Comparison of ENCODE assay signal across 18 mouse cellular contexts in genomic region chr8:46526098-46526497, GRCm38 (mm10).
"Had no signal": no experiment of that assay in that cellular context is flagged by ENCODE, and none has a peak within 500 bp of the region (broad histone marks: within the 10 kb centered on the region; RNA-seq: fewer than 3 reads in every experiment).

No protein-coding gene starts in this region.

- H3K27me3 ChIP-seq: liver, embryonic 15.5 days; lung, embryonic 15.5 days; megakaryocyte, embryonic 14.5 days; neural tube, embryonic 12.5 days; neural tube, embryonic 15.5 days had no signal

- H3K4me2 ChIP-seq: liver, embryonic 11.5 days; liver, embryonic 15.5 days; lung, embryonic 15.5 days; neural tube, embryonic 12.5 days; neural tube, embryonic 15.5 days had no signal

- H3K9me3 ChIP-seq: liver, embryonic 15.5 days; lung, embryonic 15.5 days; megakaryocyte, embryonic 14.5 days; midbrain, embryonic 10.5 days; neural tube, embryonic 12.5 days; neural tube, embryonic 15.5 days had no signal

- ATAC-seq: intestine, postnatal 0 days had no signal

- H3K27ac ChIP-seq: left cerebral cortex, adult 2 months; liver, embryonic 15.5 days; lung, embryonic 15.5 days; midbrain, embryonic 10.5 days; neural tube, embryonic 12.5 days; neural tube, embryonic 15.5 days; stomach, postnatal 0 days had no signal

- DNase-seq: layer of hippocampus, postnatal 36 days; lung, adult 18-20 months; lung, postnatal 36 days; right cerebral cortex, adult 18-20 months; right cerebral cortex, postnatal 14 days; thymus, adult 2 months; thymus, postnatal 14 days; thymus, postnatal 4 days had no signal

- H3K9ac ChIP-seq: liver, embryonic 15.5 days; lung, embryonic 15.5 days; neural tube, embryonic 12.5 days; neural tube, embryonic 15.5 days had no signal

- H3K4me3 ChIP-seq: left cerebral cortex, adult 2 months; liver, embryonic 15.5 days; lung, embryonic 15.5 days; megakaryocyte, embryonic 14.5 days; midbrain, embryonic 10.5 days; neural tube, embryonic 12.5 days; neural tube, embryonic 15.5 days had no signal

- H3K4me1 ChIP-seq: lung, embryonic 15.5 days; midbrain, embryonic 10.5 days; neural tube, embryonic 12.5 days; neural tube, embryonic 15.5 days had no signal

- H3K36me3 ChIP-seq: lung, embryonic 15.5 days; midbrain, embryonic 10.5 days; neural tube, embryonic 12.5 days had no signal
